Mouse (Mus musculus) midbrain, embryonic 13.5 days (tissue): Measurements from ENCODE around the gene Rpgrip1. TPM values are rescaled to one million over a fixed set of nuclear protein-coding genes. Genes with fewer than 3 reads are reported as not detected.
A peak's percentile ranks its signal among the peaks of the same experiment; 100 is the strongest.

Experiments used
- ATAC-seq: fragments of 200-750 bp; cut with Nextera tagmentation; 2 replicates; pipeline ENCODE4 v1.8.0; 2017; ENCODE audit warnings: mild to moderate bottlenecking, moderate TSS enrichment, moderate library complexity
- H3K27ac ChIP-seq: fragments of 300-500 bp; sonication (generic); 2 replicates; pipeline ENCODE4 v1.5.1; 2015; ENCODE audit warnings: inconsistent platforms, mild to moderate bottlenecking, moderate library complexity
- H3K27me3 ChIP-seq: fragments of 300-500 bp; sonication (generic); 2 replicates; pipeline ENCODE4 v1.6.1; 2015; ENCODE audit warnings: mild to moderate bottlenecking, inconsistent platforms
- H3K36me3 ChIP-seq: fragments of 300-500 bp; sonication (generic); 2 replicates; pipeline ENCODE4 v1.6.1; 2015; ENCODE audit warnings: mild to moderate bottlenecking, inconsistent platforms
- H3K4me1 ChIP-seq: fragments of 300-500 bp; sonication (generic); replicated peaks from 2 replicates; pipeline ENCODE4 v1.6.1; 2015; ENCODE audit warnings: inconsistent platforms
- H3K4me2 ChIP-seq: fragments of 300-500 bp; sonication (generic); replicated peaks from 2 replicates; pipeline ENCODE4 v1.6.1; 2015; ENCODE audit warnings: moderate library complexity, mild to moderate bottlenecking, inconsistent platforms
- H3K4me3 ChIP-seq: fragments of 300-500 bp; sonication (generic); replicated peaks from 2 replicates; pipeline ENCODE4 v1.5.1; 2015; ENCODE audit warnings: mild to moderate bottlenecking, inconsistent platforms
- H3K9ac ChIP-seq: fragments of 300-500 bp; sonication (generic); replicated peaks from 2 replicates; pipeline ENCODE4 v1.6.1; 2015; ENCODE audit warnings: mild to moderate bottlenecking, inconsistent platforms
- H3K9me3 ChIP-seq: fragments of 300-500 bp; sonication (generic); 2 replicates; pipeline ENCODE4 v1.6.1; 2016; ENCODE audit warnings: mild to moderate bottlenecking, inconsistent platforms
- WGBS: fragments of 180-500 bp; shearing (Covaris S2); methylation state at CpG from one replicate; pipeline ENCODE4 v1.1.7; 2015; 5-methylcytosine and 5-hydroxymethylcytosine counted together
- polyA plus RNA-seq: library from polyadenylated mRNA; unstranded; fragments of >200 nt; fragmentation: Nextera tagmentation; extraction: Ambion mirVana; gene quantifications from 2 replicates; pipeline ENCODE4 v1.2.1, GENCODE M21; 2015

Gene Rpgrip1
- polyA plus RNA-seq, 1 experiment from 2014 or later, result 60.6 TPM

DNA sequence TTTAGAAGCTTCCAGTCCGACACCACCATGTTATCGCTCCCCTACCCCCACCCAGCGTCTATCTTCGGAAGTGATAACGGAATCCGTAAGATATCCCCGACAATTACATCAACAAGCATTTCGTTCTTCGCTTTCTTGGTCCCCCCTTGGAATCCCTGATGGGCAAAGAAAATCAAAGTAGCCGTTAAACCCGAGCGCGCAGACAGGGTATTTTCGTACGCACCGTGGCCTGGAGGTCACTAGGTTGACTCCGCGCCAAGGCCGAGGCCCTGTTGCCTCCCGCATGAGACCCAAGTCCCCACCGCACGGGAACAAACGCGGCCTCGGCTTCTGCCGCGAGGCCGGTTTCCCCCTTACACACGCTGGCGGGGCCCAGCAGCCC is 7.0 kb upstream of the Rpgrip1 start:
- no peaks in the 10 kb centered on the region for H3K9me3 ChIP-seq
- under 1% methylated on average over 30 of the region's 30 CpGs for WGBS
- peak overlapping the region; percentile 95 for H3K27ac ChIP-seq
- peaks cover 44% of the 10 kb centered on the region for H3K4me1 ChIP-seq
- peak overlapping the region; percentile 95 for H3K9ac ChIP-seq
- H3K36me3 ChIP-seq, result no peaks in the 10 kb centered on the region; the same call in 1 of the 2 replicates
- no peak for ATAC-seq
- H3K4me2 ChIP-seq, result peak overlapping the region; percentile 77
- peak overlapping the region; percentile 93 for H3K4me3 ChIP-seq
- H3K27me3 ChIP-seq, result no peaks in the 10 kb centered on the region

GRCm38 (mm10) chr14:52103856-52104676 is 6.4 kb upstream of the Rpgrip1 start, which contains the start of gene Hnrnpc:
Hnrnpc (minus strand) TSS chr14:52104028.
- Histone ChIP-seq H3K36me3 (no peaks in the 10 kb centered on the region; the same call in 1 of the 2 replicates), H3K4me3 (peak within 1 kb of the TSS; percentile 93), H3K4me2 (peak within 1 kb of the TSS; percentile 77), H3K4me1 (peaks cover 39% of the 10 kb centered on the region), H3K9ac (peak within 1 kb of the TSS; percentile 95), H3K9me3 (no peaks in the 10 kb centered on the region), H3K27me3 (no peaks in the 10 kb centered on the region), H3K27ac (peak within 1 kb of the TSS; percentile 95)
- WGBS, result under 1% methylated on average over 50 of the region's 50 CpGs
- ATAC-seq, result peak; percentile 99

DNA sequence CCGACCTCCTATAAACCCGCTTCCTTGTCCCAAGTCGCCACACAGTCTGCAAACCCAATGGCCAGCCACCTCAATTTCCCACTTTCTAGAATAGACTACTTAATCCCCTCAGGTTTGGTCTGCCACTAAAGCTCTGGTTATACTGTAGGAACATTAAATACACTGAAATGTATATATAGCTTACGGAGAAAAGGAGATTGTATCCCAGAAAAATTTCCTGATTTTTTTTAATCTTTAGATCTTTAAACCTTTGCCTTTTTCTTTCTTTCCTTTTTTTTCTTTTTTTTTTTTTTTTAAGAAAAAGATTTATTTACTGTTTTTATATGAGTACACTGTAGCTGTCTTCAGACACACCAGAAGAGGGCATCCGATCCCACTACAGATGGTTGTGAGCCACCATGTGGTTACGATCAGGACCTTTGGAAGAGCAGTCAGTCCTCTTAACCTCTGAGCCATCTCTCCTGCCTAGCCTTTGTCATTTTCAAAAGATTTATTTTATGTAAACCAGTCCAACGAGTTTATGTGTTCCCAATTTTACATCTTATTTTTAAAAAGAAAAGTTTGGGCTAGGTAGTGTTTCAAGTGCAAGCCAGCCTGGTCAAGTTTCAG is 5.7 kb upstream of the Rpgrip1 start:
- Histone ChIP-seq H3K4me3 (peak overlapping the region; percentile 41), H3K27me3 (no peaks in the 10 kb centered on the region), H3K9ac (peak overlapping the region; percentile 63), H3K9me3 (no peaks in the 10 kb centered on the region), H3K27ac (peak overlapping the region; percentile 90), H3K4me1 (peaks cover 36% of the 10 kb centered on the region), H3K4me2 (peak overlapping the region; percentile 61), H3K36me3 (no peaks in the 10 kb centered on the region; the same call in 1 of the 2 replicates)
- no peak for ATAC-seq
- WGBS, result 36% methylated on average over 7 of the region's 7 CpGs

DNA sequence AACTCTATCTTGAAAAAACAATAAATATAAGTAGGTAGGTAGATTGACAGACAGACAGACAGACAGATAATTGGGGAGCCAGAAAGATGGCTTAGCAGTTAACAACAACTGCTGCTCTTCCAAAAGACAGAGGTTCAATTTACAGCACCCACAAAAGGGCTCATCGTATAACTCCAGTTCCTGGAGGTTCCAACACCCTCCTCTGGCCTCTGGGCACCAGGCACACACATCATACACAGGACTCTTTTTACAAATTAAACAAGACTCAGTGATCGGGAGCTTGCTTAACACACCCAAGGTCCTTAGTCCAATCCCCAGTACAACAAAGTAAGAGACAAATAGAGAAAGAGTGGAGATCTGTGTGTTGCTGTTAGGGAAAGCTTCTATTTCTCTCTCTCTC is 5.2 kb upstream of the Rpgrip1 start:
- no peak overlapping the region for H3K9ac ChIP-seq
- no peaks in the 10 kb centered on the region; the same call in 1 of the 2 replicates for H3K36me3 ChIP-seq
- no peak overlapping the region for H3K27ac ChIP-seq
- no peaks in the 10 kb centered on the region for H3K27me3 ChIP-seq
- H3K4me3 ChIP-seq, result no peak overlapping the region
- H3K4me1 ChIP-seq, result peaks cover 31% of the 10 kb centered on the region
- WGBS, result 87% methylated on average over 2 of the region's 2 CpGs
- H3K4me2 ChIP-seq, result no peak overlapping the region
- no peak for ATAC-seq
- no peaks in the 10 kb centered on the region for H3K9me3 ChIP-seq

- Histone ChIP-seq H3K36me3 (no peaks in the 10 kb centered on the region; the same call in 1 of the 2 replicates), H3K9me3 (no peaks in the 10 kb centered on the region), H3K4me1 (peaks cover 17% of the 10 kb centered on the region), H3K4me2 (no peak overlapping the region), H3K27ac (peak overlapping the region; percentile 62), H3K4me3 (no peak overlapping the region), H3K27me3 (no peaks in the 10 kb centered on the region), H3K9ac (peak overlapping the region; percentile 36; the same call in 1 of the 2 replicates)
- no peak for ATAC-seq
- whole genome bisulfite sequencing, result 37% methylated on average over 10 of the region's 10 CpGs
Measured at GRCm38 (mm10) chr14:52106741-52107140, 3.8 kb upstream of the Rpgrip1 start.

- Histone ChIP-seq H3K27me3 (no peaks in the 10 kb centered on the region), H3K27ac (no peak overlapping the region), H3K4me2 (no peak overlapping the region), H3K4me3 (no peak overlapping the region), H3K9me3 (no peaks in the 10 kb centered on the region), H3K36me3 (no peaks in the 10 kb centered on the region), H3K9ac (no peak overlapping the region), H3K4me1 (peaks cover 5% of the 10 kb centered on the region; the same call in 1 of the 2 replicates)
- WGBS, result 81% methylated on average over 2 of the region's 2 CpGs
- no peak for ATAC-seq
Measured at GRCm38 (mm10) chr14:52108025-52108424, 2.5 kb upstream of the Rpgrip1 start.

GRCm38 (mm10) chr14:52114101-52114500 is 3.6 kb downstream of the Rpgrip1 start:
- no peak overlapping the region for H3K4me2 ChIP-seq
- H3K27me3 ChIP-seq, result no peaks in the 10 kb centered on the region
- H3K4me3 ChIP-seq, result no peak overlapping the region
- WGBS, result 55% methylated on average over 1 of the region's 1 CpGs
- H3K9ac ChIP-seq, result no peak overlapping the region
- no peaks in the 10 kb centered on the region for H3K36me3 ChIP-seq
- H3K9me3 ChIP-seq, result no peaks in the 10 kb centered on the region
- no peak for ATAC-seq
- H3K27ac ChIP-seq, result no peak overlapping the region
- peaks cover 7% of the 10 kb centered on the region; the same call in 1 of the 2 replicates for H3K4me1 ChIP-seq

DNA sequence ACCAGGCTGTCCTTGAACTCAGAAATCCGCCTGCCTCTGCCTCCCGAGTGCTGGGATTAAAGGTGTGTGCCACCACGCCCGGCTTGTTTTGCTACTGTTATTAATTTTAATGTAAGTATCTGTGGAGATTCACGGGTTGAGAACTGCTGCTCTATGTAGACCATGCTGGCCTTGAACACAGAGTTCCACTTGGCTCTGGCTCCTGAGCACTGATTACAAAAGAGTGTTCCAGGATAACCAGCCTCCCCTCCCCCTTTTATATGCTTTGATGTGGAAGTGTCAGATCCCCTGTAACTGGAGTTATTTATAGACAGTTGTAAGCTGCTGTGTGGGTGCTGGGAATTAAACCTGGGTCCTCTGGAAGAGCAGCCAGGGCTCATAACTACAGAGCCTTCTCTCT is 6.7 kb downstream of the Rpgrip1 start:
- H3K4me1 ChIP-seq, result peaks cover 17% of the 10 kb centered on the region
- H3K4me2 ChIP-seq, result no peak overlapping the region
- H3K36me3 ChIP-seq, result no peaks in the 10 kb centered on the region
- H3K4me3 ChIP-seq, result no peak overlapping the region
- no peak for ATAC-seq
- 0 out of 2 replicates have a peak, but pooled peaks cover 4% of the 10 kb centered on the region for H3K27me3 ChIP-seq
- H3K9ac ChIP-seq, result no peak overlapping the region
- no peak overlapping the region for H3K27ac ChIP-seq
- H3K9me3 ChIP-seq, result no peaks in the 10 kb centered on the region
- WGBS, result 94% methylated on average over 5 of the region's 5 CpGs

- Histone ChIP-seq H3K4me3 (peak overlapping the region; percentile 52), H3K4me2 (peak overlapping the region; percentile 90), H3K9ac (peak overlapping the region; percentile 70; the same call in 1 of the 2 replicates), H3K27ac (peak overlapping the region; percentile 81), H3K9me3 (no peaks in the 10 kb centered on the region), H3K4me1 (peaks cover 17% of the 10 kb centered on the region), H3K36me3 (no peaks in the 10 kb centered on the region), H3K27me3 (0 out of 2 replicates have a peak, but pooled peaks cover 4% of the 10 kb centered on the region)
- 17% methylated on average over 8 of the region's 8 CpGs for WGBS
- peak; percentile 62 for ATAC-seq
Measured at GRCm38 (mm10) chr14:52118456-52118822, 7.9 kb downstream of the Rpgrip1 start.

GRCm38 (mm10) chr14:52118823-52119608 is 8.5 kb downstream of the Rpgrip1 start:
- H3K27ac ChIP-seq, result peak overlapping the region; percentile 81
- peak overlapping the region; percentile 70 for H3K9ac ChIP-seq
- no peaks in the 10 kb centered on the region for H3K36me3 ChIP-seq
- peak overlapping the region; percentile 90 for H3K4me2 ChIP-seq
- H3K9me3 ChIP-seq, result no peaks in the 10 kb centered on the region
- H3K4me1 ChIP-seq, result peaks cover 17% of the 10 kb centered on the region
- WGBS, result under 1% methylated on average over 38 of the region's 38 CpGs
- H3K27me3 ChIP-seq, result 0 out of 2 replicates have a peak, but pooled peaks cover 4% of the 10 kb centered on the region
- peak overlapping the region; percentile 52 for H3K4me3 ChIP-seq
- peak; percentile 86 for ATAC-seq

- no peak overlapping the region for H3K27ac ChIP-seq
- H3K27me3 ChIP-seq, result 0 out of 2 replicates have a peak, but pooled peaks cover 4% of the 10 kb centered on the region
- H3K4me2 ChIP-seq, result peak overlapping the region; percentile 90
- peaks cover 17% of the 10 kb centered on the region for H3K4me1 ChIP-seq
- peak overlapping the region; percentile 52; the same call in 1 of the 2 replicates for H3K4me3 ChIP-seq
- WGBS, result 61% methylated on average over 7 of the region's 7 CpGs
- H3K9ac ChIP-seq, result 0 out of 2 replicates have a peak overlapping the region, but pooled peaks have one; percentile 70
- H3K36me3 ChIP-seq, result no peaks in the 10 kb centered on the region
- H3K9me3 ChIP-seq, result no peaks in the 10 kb centered on the region
- no peak for ATAC-seq
Measured at GRCm38 (mm10) chr14:52120169-52120568, 9.7 kb downstream of the Rpgrip1 start.
